Comparison of ENCODE assay signal across 18 mouse cellular contexts in genomic region chr3:96230404-96230803, GRCm38 (mm10). TPM values are rescaled to one million over a fixed set of nuclear protein-coding genes. Genes with fewer than 3 reads are reported as not detected.
"Had no signal": no experiment of that assay in that cellular context is flagged by ENCODE, and none has a peak within 500 bp of the region (broad histone marks: within the 10 kb centered on the region; RNA-seq: fewer than 3 reads in every experiment).

No protein-coding gene starts in this region.

- H3K4me1 ChIP-seq: neural tube, embryonic 12.5 days; stomach, embryonic 15.5 days had no signal

- H3K36me3 ChIP-seq: liver, embryonic 15.5 days; lung, embryonic 15.5 days; midbrain, embryonic 13.5 days; neural tube, embryonic 12.5 days; stomach, embryonic 15.5 days had no signal

- DNase-seq: liver, postnatal 0 days; lung, adult 2 months; lung, postnatal 14 days; lung, postnatal 36 days; right cerebral cortex, postnatal 14 days; thymus, adult 2 months; thymus, postnatal 25 days had no signal

- H3K4me2 ChIP-seq: liver, embryonic 15.5 days; lung, embryonic 15.5 days; midbrain, embryonic 11.5 days; midbrain, embryonic 13.5 days; neural tube, embryonic 12.5 days; stomach, embryonic 15.5 days had no signal

- H3K27me3 ChIP-seq: liver, embryonic 15.5 days; lung, embryonic 15.5 days; megakaryocyte, embryonic 14.5 days; midbrain, embryonic 13.5 days; neural tube, embryonic 12.5 days; stomach, embryonic 15.5 days had no signal

- H3K9me3 ChIP-seq: liver, embryonic 15.5 days; lung, embryonic 15.5 days; megakaryocyte, embryonic 14.5 days; midbrain, embryonic 13.5 days; neural tube, embryonic 12.5 days; stomach, embryonic 15.5 days had no signal

- H3K4me3 ChIP-seq: liver, embryonic 15.5 days; lung, embryonic 15.5 days; megakaryocyte, embryonic 14.5 days; midbrain, embryonic 13.5 days; neural tube, embryonic 12.5 days; stomach, embryonic 15.5 days had no signal

- ATAC-seq: liver, postnatal 0 days; lung, postnatal 0 days; midbrain, embryonic 13.5 days; midbrain, embryonic 16.5 days had no signal

- H3K27ac ChIP-seq: liver, embryonic 15.5 days; lung, embryonic 15.5 days; midbrain, embryonic 13.5 days; neural tube, embryonic 12.5 days; stomach, embryonic 15.5 days; stomach, postnatal 0 days had no signal

- H3K9ac ChIP-seq: liver, embryonic 15.5 days; liver, postnatal 0 days; lung, embryonic 15.5 days; midbrain, embryonic 13.5 days; neural tube, embryonic 12.5 days; stomach, embryonic 15.5 days had no signal

RNA-seq across cellular contexts. Expression of gene Hist2h2ac, which starts 9.7 kb away (rescaled TPM):
- polyA plus RNA-seq: macrophage had no signal

RNA-seq across cellular contexts. Expression of gene Hist2h2ab, which starts 10.7 kb away (rescaled TPM):
- polyA plus RNA-seq: macrophage; midbrain, embryonic 13.5 days; midbrain, embryonic 16.5 days; stomach, embryonic 15.5 days; stomach, postnatal 0 days had no signal
